In the genomic region with DNA sequence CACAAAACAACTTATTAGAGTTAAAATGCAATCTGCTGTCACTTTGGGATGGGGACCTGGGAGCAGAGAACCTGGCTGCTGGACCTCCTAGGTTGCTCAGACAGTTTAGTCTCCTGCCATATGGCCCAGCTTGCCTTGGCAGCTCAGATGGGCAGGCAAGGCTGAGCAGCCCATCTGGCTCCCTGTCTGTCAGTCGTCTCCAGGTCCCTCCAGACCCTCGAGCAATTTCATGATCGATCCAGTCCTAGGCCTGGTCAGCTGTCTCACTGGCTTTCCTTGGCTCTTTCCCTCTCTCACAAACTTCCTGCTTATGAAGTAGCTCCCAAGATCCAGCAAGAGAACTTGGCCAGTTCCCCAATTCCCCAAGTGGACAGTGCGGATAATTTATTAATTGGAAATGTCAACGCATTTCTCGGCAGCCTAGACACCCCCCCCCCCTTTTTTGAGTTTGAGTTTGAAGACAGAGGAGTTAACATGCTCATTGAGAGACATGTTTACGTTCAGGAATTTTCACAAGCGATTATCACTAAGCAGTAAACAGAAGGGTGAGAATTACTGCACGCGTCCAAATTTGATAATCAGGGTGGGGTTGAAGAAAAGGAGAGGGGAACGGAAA, we compare ENCODE assay signal across 7 mouse cellular contexts. TPM values are rescaled to one million over a fixed set of nuclear protein-coding genes. Genes with fewer than 3 reads are reported as not detected.
DNase-seq lines count a peak whose midpoint lies in the region; ATAC-seq and TF ChIP-seq lines count a peak whose summit lies in the region.

No protein-coding gene starts in this region.

- no peak for TF ChIP-seq EP300 in lung, postnatal 0 days (IDR thresholded peaks at IDR 0.05)

- no peak overlapping the region for H3K27ac ChIP-seq in lung, postnatal 0 days (ENCODE audit: low read length)
- H3K27ac ChIP-seq in intestine, embryonic 16.5 days (ENCODE audit: low read length), result no peak overlapping the region
- H3K27ac ChIP-seq in neural tube, embryonic 12.5 days, result no peak overlapping the region

- WGBS in lung, postnatal 0 days, result 4% methylated on average over 11 of the region's 11 CpGs
- WGBS in intestine, embryonic 16.5 days, result 1% methylated on average over 11 of the region's 11 CpGs
- WGBS in neural tube, embryonic 12.5 days, result 2% methylated on average over 11 of the region's 11 CpGs

- peak overlapping the region; percentile 48 for H3K4me3 ChIP-seq in lung, postnatal 0 days (ENCODE audit: low read depth, low read length)
- H3K4me3 ChIP-seq in intestine, embryonic 16.5 days (ENCODE audit: low read length), result peak overlapping the region; percentile 52
- peak overlapping the region; percentile 46 for H3K4me3 ChIP-seq in neural tube, embryonic 12.5 days

- TF ChIP-seq CTCF in lung, postnatal 0 days (IDR thresholded peaks at IDR 0.05), result no peak

- H3K4me2 ChIP-seq in lung, postnatal 0 days (replicated peaks; ENCODE audit: low read depth, low read length), result peak overlapping the region; percentile 84
- H3K4me2 ChIP-seq in intestine, embryonic 16.5 days (ENCODE audit: low read depth, low read length), result peak overlapping the region; percentile 91
- H3K4me2 ChIP-seq in neural tube, embryonic 12.5 days (replicated peaks), result peak overlapping the region; percentile 98

- no peak overlapping the region for H3K9ac ChIP-seq in lung, postnatal 0 days (replicated peaks; ENCODE audit: low read depth)
- H3K9ac ChIP-seq in intestine, embryonic 16.5 days (ENCODE audit: low read depth, low read length), result no peak overlapping the region
- no peak overlapping the region for H3K9ac ChIP-seq in neural tube, embryonic 12.5 days

- peak; percentile 37 for DNase-seq in lung, postnatal 0 days (ENCODE audit: low spot score)
- no peak for DNase-seq in lung, postnatal 10 days
- DNase-seq in embryo, embryonic 10 days (ENCODE audit: low spot score), result peak; percentile 49
- DNase-seq in left cerebral cortex, adult 18-20 months (ENCODE audit: low spot score in 2 of 2), result no peak
- no peak for DNase-seq in left cerebral cortex, postnatal 10 days (ENCODE audit: extremely low spot score in 1 of 2, low spot score in 2 of 2)

- peaks cover 28% of the 10 kb centered on the region for H3K27me3 ChIP-seq in lung, postnatal 0 days (replicated peaks; ENCODE audit: insufficient read depth, low read length)
- peaks cover 31% of the 10 kb centered on the region; the same call in 1 of the 2 replicates for H3K27me3 ChIP-seq in intestine, embryonic 16.5 days (replicated peaks; ENCODE audit: control insufficient read depth, insufficient read depth, low read length)
- peaks cover 45% of the 10 kb centered on the region for H3K27me3 ChIP-seq in neural tube, embryonic 12.5 days (replicated peaks)

- H3K36me3 ChIP-seq in lung, postnatal 0 days (ENCODE audit: insufficient read depth, low read length), result no peaks in the 10 kb centered on the region
- no peaks in the 10 kb centered on the region for H3K36me3 ChIP-seq in intestine, embryonic 16.5 days (ENCODE audit: control insufficient read depth, insufficient read depth, low read length)
- no peaks in the 10 kb centered on the region for H3K36me3 ChIP-seq in neural tube, embryonic 12.5 days

- intact Hi-C loops in left cerebral cortex, postnatal 10 days (cut with DNase I), result loop anchor here (5.0 kb wide), 1 partner anchor 47 kb away; a partner anchor contains a TSS

- peaks cover 12% of the 10 kb centered on the region; the same call in 1 of the 2 replicates for H3K4me1 ChIP-seq in lung, postnatal 0 days (ENCODE audit: insufficient read depth, low read depth, low read length)
- H3K4me1 ChIP-seq in intestine, embryonic 16.5 days (ENCODE audit: control insufficient read depth, insufficient read depth, low read length), result peaks cover 4% of the 10 kb centered on the region
- H3K4me1 ChIP-seq in neural tube, embryonic 12.5 days, result peaks cover 10% of the 10 kb centered on the region

- ATAC-seq in lung, postnatal 0 days, result no peak
- ATAC-seq in intestine, embryonic 16.5 days, result no peak
- ATAC-seq in neural tube, embryonic 12.5 days (ENCODE audit: low FRiP score, low read depth), result no peak

- H3K9me3 ChIP-seq in lung, postnatal 0 days (ENCODE audit: low read length), result no peaks in the 10 kb centered on the region
- no peaks in the 10 kb centered on the region for H3K9me3 ChIP-seq in intestine, embryonic 16.5 days (ENCODE audit: control insufficient read depth, low read length)
- no peaks in the 10 kb centered on the region for H3K9me3 ChIP-seq in neural tube, embryonic 12.5 days

RNA-seq across cellular contexts. Expression of a gene that starts 0.5 kb away (rescaled TPM):
- 0.47 and 0.73 TPM in 2 replicates for polyA plus RNA-seq in lung, postnatal 0 days (2015; fragmentation: Nextera tagmentation; extraction: Ambion mirVana)
- not detected in 2 replicates for polyA plus RNA-seq in intestine, embryonic 16.5 days (2015; fragmentation: Nextera tagmentation; extraction: Ambion mirVana)
- polyA plus RNA-seq in neural tube, embryonic 12.5 days (2016; fragmentation: Nextera tagmentation; extraction: Ambion mirVana), result not detected in 2 replicates
- not detected for total RNA-seq in left cerebral cortex, adult 18-20 months (2021)
- total RNA-seq in left cerebral cortex, postnatal 10 days (2021), result not detected

RNA-seq across cellular contexts. Expression of a gene that starts 11.8 kb away (rescaled TPM):
- polyA plus RNA-seq in lung, postnatal 0 days (2015; fragmentation: Nextera tagmentation; extraction: Ambion mirVana), result 132 and 135 TPM in 2 replicates
- 80.4 and 91.0 TPM in 2 replicates for polyA plus RNA-seq in intestine, embryonic 16.5 days (2015; fragmentation: Nextera tagmentation; extraction: Ambion mirVana)
- polyA plus RNA-seq in neural tube, embryonic 12.5 days (2016; fragmentation: Nextera tagmentation; extraction: Ambion mirVana), result 91.5 and 93.3 TPM in 2 replicates
- total RNA-seq in left cerebral cortex, adult 18-20 months (2021), result 1 to 10 TPM; 5.2 to 6.0 TPM
- 10 to 100 TPM; 13.9 to 16.3 TPM for total RNA-seq in left cerebral cortex, postnatal 10 days (2021)

RNA-seq across cellular contexts. Expression of a gene that starts 40.7 kb away (rescaled TPM):
- polyA plus RNA-seq in lung, postnatal 0 days (2015; fragmentation: Nextera tagmentation; extraction: Ambion mirVana), result 1.1 and 1.5 TPM in 2 replicates
- 0.05 TPM in 1 of 2 replicates, not detected in the other for polyA plus RNA-seq in intestine, embryonic 16.5 days (2015; fragmentation: Nextera tagmentation; extraction: Ambion mirVana)
- polyA plus RNA-seq in neural tube, embryonic 12.5 days (2016; fragmentation: Nextera tagmentation; extraction: Ambion mirVana), result 0.08 TPM in 1 of 2 replicates, not detected in the other
- under 1 TPM; 0.30 to 0.45 TPM for total RNA-seq in left cerebral cortex, adult 18-20 months (2021)
- total RNA-seq in left cerebral cortex, postnatal 10 days (2021), result under 1 TPM; 0.13 to 0.24 TPM

RNA-seq across cellular contexts. Expression of a gene that starts 46.8 kb away (rescaled TPM):
- polyA plus RNA-seq in lung, postnatal 0 days (2015; fragmentation: Nextera tagmentation; extraction: Ambion mirVana), result 6.0 and 6.2 TPM in 2 replicates
- polyA plus RNA-seq in intestine, embryonic 16.5 days (2015; fragmentation: Nextera tagmentation; extraction: Ambion mirVana), result 0.13 and 0.32 TPM in 2 replicates
- 0.17 and 0.32 TPM in 2 replicates for polyA plus RNA-seq in neural tube, embryonic 12.5 days (2016; fragmentation: Nextera tagmentation; extraction: Ambion mirVana)
- 1 to 10 TPM; 1.4 to 1.9 TPM for total RNA-seq in left cerebral cortex, adult 18-20 months (2021)
- 1 to 10 TPM in 1 of 2 experiments, under 1 TPM in 1; 0.97 to 1.5 TPM for total RNA-seq in left cerebral cortex, postnatal 10 days (2021)

Comparison
In these comparisons a context has a peak if more than half of its experiments do, and no peak if none do; other contexts are left out.
1. DNase-seq: peak in lung, postnatal 0 days (single experiment) and embryo, embryonic 10 days (single experiment); none in lung, postnatal 10 days (single experiment), left cerebral cortex, adult 18-20 months (0 of 2) and left cerebral cortex, postnatal 10 days (0 of 2).
2. Peak in every context shown above with its lines, with median percentiles within 50 percentile points of each other: H3K4me2 ChIP-seq and H3K4me3 ChIP-seq.